Mouse (Mus musculus): ENCODE results near the gene Nfat5.

DNA sequence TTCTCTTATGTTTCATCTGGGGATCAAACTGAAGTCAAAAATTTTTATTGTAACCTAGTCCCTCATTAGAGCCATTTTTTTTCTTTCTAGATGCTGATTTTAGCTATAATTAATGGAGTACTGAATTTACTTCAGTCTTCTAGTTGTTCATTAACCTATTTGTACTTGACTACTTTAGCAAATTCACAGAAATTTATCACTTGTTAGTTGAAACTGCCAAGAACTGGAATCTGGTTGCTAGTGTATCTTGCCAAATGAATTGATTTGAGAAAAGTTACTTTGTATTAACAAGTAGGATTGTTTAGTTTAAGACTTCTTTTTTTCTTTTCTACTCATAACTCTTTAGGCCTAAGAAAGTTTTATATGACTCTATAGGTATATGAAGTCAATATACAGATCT lies 18.6 kb downstream of the Nfat5 start:
- TF ChIP-seq CTCF (IDR thresholded peaks at IDR 0.05; ENCODE audit: low read depth) (no peak), EP300 (IDR thresholded peaks at IDR 0.05; ENCODE audit: low read depth) (no peak)

Measured in heart, postnatal 0 days (tissue).